Mouse (Mus musculus): Measurements from ENCODE around the gene Trf.
"Not testable (repeated sequence)": the region's sequence is repeated elsewhere in the genome, so short reads cannot be mapped to it uniquely, and the experiment has no call there.

The Trf gene

DNA sequence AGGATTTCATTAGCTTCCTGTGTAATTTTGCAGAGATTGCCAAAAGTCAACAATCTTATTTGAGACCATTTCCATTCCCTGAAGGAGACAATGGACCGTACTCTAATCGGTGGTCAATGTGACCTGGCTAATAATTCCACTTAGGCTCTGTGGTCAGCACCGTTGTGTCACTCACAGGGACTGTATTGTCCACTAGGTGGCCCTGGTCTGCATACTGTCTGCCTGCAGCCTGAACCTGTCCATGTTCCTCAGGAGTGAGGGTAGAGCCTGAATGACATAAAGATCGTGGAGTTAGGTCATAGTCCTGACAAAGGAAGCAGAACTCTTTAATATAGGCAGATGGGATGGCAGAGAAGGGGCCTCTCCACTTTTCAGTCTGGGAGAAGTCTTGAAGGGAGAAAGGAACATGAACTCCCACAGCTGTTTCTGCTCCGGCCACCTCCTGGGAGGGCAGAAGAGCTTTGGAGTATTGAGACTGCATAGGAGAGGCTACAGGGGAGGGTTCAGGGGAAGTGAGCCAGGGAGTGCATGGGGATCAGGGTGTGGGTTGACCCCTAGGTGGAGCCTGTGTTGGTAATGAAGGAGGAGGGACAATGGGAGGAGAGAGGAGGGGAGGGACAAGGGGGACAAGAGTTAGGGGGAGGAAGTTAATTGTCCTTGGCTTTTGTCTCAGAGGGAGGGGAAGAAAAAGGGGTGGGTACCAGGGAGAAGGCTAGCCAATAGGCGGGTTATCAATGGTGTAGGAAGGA lies 55.3 kb downstream of the Trf start:
- in situ Hi-C loops (cut with MboI; ENCODE audit: unreplicated experiment in 2 of 2) = loop anchor here (5.0 to 25.0 kb wide), 2 partner anchors 83 to 538 kb away; partner anchors contain the start of genes Anapc13 (in 1 of the 2) and Cep63 (in 1 of the 2)

DNA sequence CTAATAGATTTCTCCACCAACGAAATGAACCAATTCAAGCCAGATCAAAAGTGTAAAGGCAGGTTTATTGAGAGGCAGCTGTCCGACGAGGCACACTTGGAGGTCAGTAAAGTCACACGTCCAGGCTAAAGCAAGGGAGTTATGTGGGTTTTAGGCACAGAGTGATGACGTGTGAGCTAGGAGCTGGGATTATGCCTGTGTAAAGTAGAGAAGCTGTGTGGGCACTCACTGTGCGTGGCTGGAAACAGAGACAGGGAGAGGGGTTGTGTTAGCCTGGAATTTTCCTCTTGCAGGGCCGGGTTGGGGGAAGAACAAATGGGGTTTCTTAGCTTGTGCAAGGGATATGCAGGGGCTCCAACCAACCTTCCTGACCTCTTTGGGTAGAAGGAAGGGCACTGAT lies 61.5 kb downstream of the Trf start:
- in situ Hi-C loops (cut with MboI; ENCODE audit: unreplicated experiment in 2 of 2) = no loop called here

DNA sequence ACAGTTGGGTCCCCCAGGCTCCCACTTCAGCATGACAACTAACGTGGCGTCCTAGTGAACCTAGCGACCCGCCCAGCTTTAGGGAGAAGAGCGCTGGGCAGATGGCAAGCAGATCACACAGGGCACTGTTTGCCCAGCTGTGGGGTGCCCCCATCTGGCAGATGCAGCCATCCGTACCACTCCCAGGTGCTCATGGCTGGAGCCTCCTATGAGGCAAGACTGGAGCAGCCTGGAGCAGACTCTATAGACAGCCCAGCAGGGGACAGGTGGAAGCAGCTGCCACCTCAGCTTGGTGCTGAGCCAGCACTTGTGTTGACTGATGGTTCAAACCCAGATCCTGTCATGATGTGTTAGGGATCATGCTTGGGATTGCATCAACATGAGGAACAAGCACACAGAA lies 62.2 kb downstream of the Trf start:
- in situ Hi-C loops (cut with MboI; ENCODE audit: unreplicated experiment in 2 of 2) = no loop called here

DNA sequence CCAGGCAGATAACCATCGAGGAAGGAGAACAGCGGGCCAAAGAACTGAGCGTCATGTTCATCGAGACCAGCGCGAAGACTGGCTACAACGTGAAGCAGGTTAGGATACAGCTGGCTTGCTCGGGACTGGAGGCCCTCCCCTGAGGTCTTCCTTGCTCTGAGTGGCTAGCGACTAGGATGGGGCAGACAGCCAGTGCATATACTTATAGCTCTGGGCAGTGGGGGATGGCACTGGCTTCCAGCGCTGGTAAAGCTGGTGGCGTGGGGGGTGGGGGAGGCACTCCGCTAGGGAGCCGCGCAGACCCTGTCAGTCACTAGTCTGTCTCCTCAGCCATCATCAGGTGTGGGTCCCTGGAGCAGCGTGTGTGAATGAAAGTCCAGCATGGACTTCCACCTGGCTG lies 66.4 kb downstream of the Trf start:
- in situ Hi-C loops (cut with MboI; ENCODE audit: unreplicated experiment in 2 of 2) = no loop called here

DNA sequence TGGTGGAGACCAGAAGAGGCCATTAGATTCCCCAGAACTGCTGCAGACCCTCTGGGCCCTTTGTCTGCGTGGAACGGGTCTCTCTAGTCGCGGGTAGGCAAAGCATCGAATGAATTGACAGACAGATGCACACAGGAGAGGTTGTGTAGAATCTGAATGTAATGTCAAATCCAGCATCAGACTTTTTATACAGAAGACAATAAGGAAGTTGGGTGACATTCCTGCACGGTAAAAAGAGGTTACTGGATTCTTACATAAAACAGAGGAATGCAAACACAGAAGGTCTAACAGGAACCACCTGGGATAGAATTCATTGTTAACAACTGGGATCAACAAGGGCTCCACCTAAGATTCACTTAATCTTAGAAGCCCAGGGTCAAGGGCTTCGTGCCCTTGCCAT lies 75.1 kb downstream of the Trf start:
- in situ Hi-C loops (cut with MboI; ENCODE audit: unreplicated experiment in 2 of 2) = not testable (repeated sequence)

DNA sequence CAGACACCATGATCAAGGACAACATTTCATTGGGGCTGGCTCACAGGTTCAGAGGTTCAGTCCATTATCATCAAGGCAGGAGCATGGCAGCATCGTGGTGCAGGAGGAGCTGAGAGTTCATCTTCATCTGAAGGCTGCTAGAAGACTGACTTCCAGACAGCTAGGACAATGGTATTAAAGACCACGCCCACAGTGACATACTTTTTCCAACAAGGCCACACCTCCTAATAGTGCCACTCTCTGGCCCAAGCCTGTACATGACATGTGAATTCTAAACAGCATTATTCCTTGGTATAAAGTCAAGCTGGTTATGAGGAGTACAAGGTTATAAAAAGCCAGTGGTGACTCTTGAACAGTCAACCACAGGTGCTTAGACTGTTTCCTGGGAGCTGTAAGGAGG lies 75.7 kb downstream of the Trf start:
- in situ Hi-C loops (cut with MboI; ENCODE audit: unreplicated experiment in 2 of 2) = no loop called here
